Mouse (Mus musculus): ENCODE measurements around the gene Poll. TPM values are rescaled to one million over a fixed set of nuclear protein-coding genes. Genes with fewer than 3 reads are reported as not detected.

Gene Poll
- 10 to 100 TPM; 12.5 to 13.2 TPM for total RNA-seq (2021)
- long read RNA-seq, experiment 1, partial matches to known transcripts = 4 of 7 reads
- long read RNA-seq, experiment 1, other reads (novel, unspliced or antisense) = 1 of 7 reads
- long read RNA-seq, experiment 2, transcript Poll-201 (9 exons, 2,324 nt) = major isoform, 6 of 10 reads
- long read RNA-seq, experiment 2, partial matches to known transcripts = 3 of 10 reads
- long read RNA-seq, experiment 2, other reads (novel, unspliced or antisense) = 1 of 10 reads

- DNase-seq = peak; percentile 80
These were observed at the start of gene Poll, which contains the start of gene Gm17018 for GRCm38 (mm10) chr19:45560153-45560890. TSS of gene Poll (minus strand) at chr19:45560531. TSS of gene Gm17018 (plus strand) at chr19:45560615.

- DNase-seq = no peak
These were observed 48.5 kb upstream of the Poll start for GRCm38 (mm10) chr19:45608648-45609339.

- no peak for DNase-seq
These were observed 47.1 kb upstream of the Poll start for GRCm38 (mm10) chr19:45607479-45607878.

- no peak for DNase-seq
These were observed 46.4 kb upstream of the Poll start for GRCm38 (mm10) chr19:45606701-45607100.

GRCm38 (mm10) chr19:45602606-45603005, 42.3 kb upstream of the Poll start:
- DNase-seq = no peak

- no peak for DNase-seq
These were observed 36.8 kb upstream of the Poll start for GRCm38 (mm10) chr19:45597106-45597505.

GRCm38 (mm10) chr19:45596434-45596833, 36.1 kb upstream of the Poll start:
- DNase-seq = no peak

GRCm38 (mm10) chr19:45596019-45596418, 35.7 kb upstream of the Poll start:
- peak; percentile 65 for DNase-seq

- DNase-seq = no peak
These were observed 35.1 kb upstream of the Poll start for GRCm38 (mm10) chr19:45595481-45595880.

GRCm38 (mm10) chr19:45594079-45594478, 33.7 kb upstream of the Poll start:
- DNase-seq = no peak

GRCm38 (mm10) chr19:45592916-45593315, 32.6 kb upstream of the Poll start:
- no peak for DNase-seq

- no peak for DNase-seq
These were observed 31.4 kb upstream of the Poll start for GRCm38 (mm10) chr19:45591704-45592103.

GRCm38 (mm10) chr19:45589761-45590160, 29.4 kb upstream of the Poll start:
- DNase-seq = no peak

GRCm38 (mm10) chr19:45587509-45588292, 27.4 kb upstream of the Poll start:
- peak; percentile 32 for DNase-seq

- no peak for DNase-seq
These were observed 26.5 kb upstream of the Poll start for GRCm38 (mm10) chr19:45586850-45587249.

GRCm38 (mm10) chr19:45584856-45585620, 24.7 kb upstream of the Poll start:
- no peak for DNase-seq

GRCm38 (mm10) chr19:45583136-45583535, 22.8 kb upstream of the Poll start:
- DNase-seq = no peak

GRCm38 (mm10) chr19:45582161-45582560, 21.8 kb upstream of the Poll start:
- no peak for DNase-seq

- DNase-seq = no peak
These were observed 20.9 kb upstream of the Poll start for GRCm38 (mm10) chr19:45581257-45581656.

- DNase-seq = no peak
These were observed 19.9 kb upstream of the Poll start for GRCm38 (mm10) chr19:45580235-45580634.

GRCm38 (mm10) chr19:45579416-45579815, 19.1 kb upstream of the Poll start:
- no peak for DNase-seq
